Mouse (Mus musculus): ENCODE data around the gene Xirp2. TPM values are rescaled to one million over a fixed set of nuclear protein-coding genes. Genes with fewer than 3 reads are reported as not detected.

Xirp2 gene
- polyA plus RNA-seq, 1 experiment from 2014 or later, result not detected

DNA sequence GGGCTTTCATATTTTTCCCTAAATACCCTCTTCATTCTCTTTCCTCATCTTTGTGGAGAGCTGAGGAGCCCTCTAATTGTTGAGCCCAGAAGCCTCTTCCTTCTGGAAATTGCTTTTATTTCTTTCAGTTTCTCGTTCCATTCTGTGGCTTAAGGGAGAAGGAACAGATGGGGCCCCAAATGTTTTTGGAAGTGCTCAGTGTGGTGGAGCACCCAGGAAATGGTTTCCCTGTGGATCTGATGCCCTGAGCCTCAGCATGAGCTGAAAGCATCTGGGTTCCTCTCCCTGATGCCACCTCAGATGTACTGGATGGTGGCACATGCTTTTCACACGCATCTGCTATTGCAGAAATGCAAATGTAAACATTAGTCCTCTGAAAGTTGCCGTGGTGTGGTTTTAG is 41.4 kb downstream of the Xirp2 start:
- no peak for ATAC-seq

DNA sequence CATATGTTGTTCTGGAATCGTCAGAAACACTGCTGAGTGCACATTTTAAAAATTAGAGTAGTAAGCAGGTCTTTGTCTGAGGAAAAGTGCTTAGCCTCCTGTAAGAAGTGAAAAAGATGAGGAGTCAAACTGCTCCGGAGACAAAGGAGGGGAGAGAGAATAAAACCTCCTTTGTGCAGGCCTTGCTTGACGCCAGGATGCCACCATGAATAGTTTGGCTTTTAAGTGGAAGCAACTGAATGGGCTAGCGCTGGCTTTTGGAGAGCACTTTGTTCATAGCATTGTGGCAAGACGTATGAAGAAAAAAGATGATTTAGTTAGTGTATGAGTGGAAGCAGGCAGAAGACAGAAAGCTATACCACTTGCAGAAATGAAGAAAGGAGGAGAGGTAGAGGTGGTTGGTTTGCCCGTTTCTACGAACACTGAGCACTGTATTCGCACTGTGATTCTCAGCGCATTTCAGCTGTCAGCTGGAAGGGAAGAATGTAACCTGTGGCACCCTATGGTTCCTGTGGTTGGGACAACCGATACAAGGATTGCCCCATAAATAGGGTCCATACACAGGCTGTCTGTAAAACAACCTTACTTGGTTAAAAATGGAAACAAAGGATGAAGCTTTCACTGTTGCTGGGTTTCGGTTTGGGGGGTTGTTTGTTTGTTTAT is 42.8 kb downstream of the Xirp2 start:
- WGBS, result 79% methylated on average over 11 of the region's 11 CpGs
- Histone ChIP-seq H3K4me1 (replicated peaks; ENCODE audit: control insufficient read depth, insufficient read depth, low read length) (no peaks in the 10 kb centered on the region), H3K4me2 (replicated peaks; ENCODE audit: low read depth) (no peak overlapping the region), H3K9me3 (ENCODE audit: control insufficient read depth) (no peaks in the 10 kb centered on the region), H3K27me3 (replicated peaks; ENCODE audit: control insufficient read depth, insufficient read depth, low read length) (no peaks in the 10 kb centered on the region), H3K4me3 (ENCODE audit: low read depth, low read length) (no peak overlapping the region), H3K36me3 (ENCODE audit: control insufficient read depth, insufficient read depth) (no peaks in the 10 kb centered on the region), H3K27ac (ENCODE audit: low read depth, low read length) (no peak overlapping the region), H3K9ac (ENCODE audit: low read depth, low read length) (no peak overlapping the region)
- no peak for ATAC-seq
- no peak for TF ChIP-seq CTCF (IDR thresholded peaks at IDR 0.05; ENCODE audit: low read depth)

More for the DNA sequence above, 41.4 kb downstream of the Xirp2 start:
- no peak overlapping the region for H3K4me3 ChIP-seq (ENCODE audit: low read depth, low read length)
- no peak overlapping the region for H3K27ac ChIP-seq (ENCODE audit: low read depth, low read length)
- H3K27me3 ChIP-seq (replicated peaks; ENCODE audit: control insufficient read depth, insufficient read depth, low read length), result no peaks in the 10 kb centered on the region
- no peaks in the 10 kb centered on the region for H3K4me1 ChIP-seq (replicated peaks; ENCODE audit: control insufficient read depth, insufficient read depth, low read length)
- WGBS, result 76% methylated on average over 3 of the region's 3 CpGs
- H3K4me2 ChIP-seq (replicated peaks; ENCODE audit: low read depth), result no peak overlapping the region
- no peaks in the 10 kb centered on the region for H3K9me3 ChIP-seq (ENCODE audit: control insufficient read depth)
- H3K9ac ChIP-seq (ENCODE audit: low read depth, low read length), result no peak overlapping the region
- TF ChIP-seq CTCF (IDR thresholded peaks at IDR 0.05; ENCODE audit: low read depth), result no peak
- no peaks in the 10 kb centered on the region for H3K36me3 ChIP-seq (ENCODE audit: control insufficient read depth, insufficient read depth)

DNA sequence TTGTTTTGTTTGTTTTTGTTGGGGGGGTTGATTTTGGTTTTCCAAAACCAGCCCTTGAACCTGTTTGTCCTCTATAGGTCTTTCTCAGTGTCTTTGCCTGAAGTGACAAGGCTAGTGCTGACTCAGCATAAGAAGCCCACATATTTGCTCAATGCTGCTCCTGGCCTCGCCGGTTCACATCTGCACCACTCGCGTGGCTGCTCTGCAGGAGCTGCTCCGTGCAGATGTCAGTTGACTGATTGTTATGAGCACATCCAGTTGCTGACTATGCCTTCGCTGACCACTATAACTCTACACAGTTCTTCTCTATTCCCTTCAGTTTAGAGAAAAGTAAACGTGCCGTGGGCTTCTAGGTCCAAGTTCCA is 43.3 kb downstream of the Xirp2 start:
- no peak for ATAC-seq
- H3K27me3 ChIP-seq (replicated peaks; ENCODE audit: control insufficient read depth, insufficient read depth, low read length), result no peaks in the 10 kb centered on the region
- WGBS, result 62% methylated on average over 8 of the region's 8 CpGs
- H3K36me3 ChIP-seq (ENCODE audit: control insufficient read depth, insufficient read depth), result no peaks in the 10 kb centered on the region
- H3K4me1 ChIP-seq (replicated peaks; ENCODE audit: control insufficient read depth, insufficient read depth, low read length), result no peaks in the 10 kb centered on the region
- no peak overlapping the region for H3K4me3 ChIP-seq (ENCODE audit: low read depth, low read length)
- no peak overlapping the region for H3K27ac ChIP-seq (ENCODE audit: low read depth, low read length)
- no peaks in the 10 kb centered on the region for H3K9me3 ChIP-seq (ENCODE audit: control insufficient read depth)
- H3K4me2 ChIP-seq (replicated peaks; ENCODE audit: low read depth), result no peak overlapping the region
- H3K9ac ChIP-seq (ENCODE audit: low read depth, low read length), result no peak overlapping the region
- no peak for TF ChIP-seq CTCF (IDR thresholded peaks at IDR 0.05; ENCODE audit: low read depth)

DNA sequence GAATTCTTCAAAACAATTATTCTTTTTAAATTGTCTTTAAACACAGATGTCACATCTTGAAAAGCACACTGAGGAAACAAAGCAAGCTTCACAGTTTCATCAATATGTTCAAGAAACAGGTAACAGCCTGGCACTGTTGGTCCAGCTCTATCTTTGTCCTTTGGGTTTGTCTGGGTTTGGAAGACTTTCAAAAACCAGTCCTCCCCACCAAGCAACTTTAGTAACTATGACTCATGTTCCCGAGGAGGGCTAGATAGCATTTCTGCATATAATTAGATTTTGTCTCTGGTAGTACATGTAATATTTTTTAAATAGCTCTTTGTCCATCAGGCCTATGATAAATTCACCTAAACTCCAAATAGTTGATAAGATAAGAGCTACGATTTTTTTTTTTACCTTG is 59.7 kb downstream of the Xirp2 start:
- Histone ChIP-seq H3K4me3 (ENCODE audit: low read depth, low read length) (no peak overlapping the region), H3K36me3 (ENCODE audit: control insufficient read depth, insufficient read depth) (no peaks in the 10 kb centered on the region), H3K27ac (ENCODE audit: low read depth, low read length) (no peak overlapping the region), H3K27me3 (replicated peaks; ENCODE audit: control insufficient read depth, insufficient read depth, low read length) (no peaks in the 10 kb centered on the region), H3K9ac (ENCODE audit: low read depth, low read length) (no peak overlapping the region), H3K4me2 (replicated peaks; ENCODE audit: low read depth) (no peak overlapping the region), H3K9me3 (ENCODE audit: control insufficient read depth) (no peaks in the 10 kb centered on the region), H3K4me1 (replicated peaks; ENCODE audit: control insufficient read depth, insufficient read depth, low read length) (no peaks in the 10 kb centered on the region)
- TF ChIP-seq CTCF (IDR thresholded peaks at IDR 0.05; ENCODE audit: low read depth), result no peak
- 39% methylated on average over 2 of the region's 2 CpGs for WGBS
- no peak for ATAC-seq

DNA sequence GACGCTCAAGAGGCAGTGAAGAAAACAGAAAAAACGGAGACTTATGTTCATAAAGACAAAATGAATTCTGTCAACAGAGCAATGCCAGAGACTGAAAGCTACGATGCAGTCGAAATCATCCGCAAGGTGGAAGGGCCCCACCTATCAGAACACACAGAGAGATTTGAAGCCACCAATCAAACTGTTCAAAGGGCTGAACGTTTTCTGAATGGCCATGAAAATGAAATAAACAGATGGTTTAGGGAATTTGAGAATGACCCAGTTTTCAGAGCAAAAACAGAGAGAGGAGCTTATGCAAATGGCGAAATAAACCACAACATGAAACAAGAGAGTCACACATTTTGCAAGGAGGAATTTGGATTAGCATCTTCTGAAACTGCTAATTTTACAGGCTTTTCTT is 70.6 kb downstream of the Xirp2 start:
- no peaks in the 10 kb centered on the region for H3K36me3 ChIP-seq (ENCODE audit: control insufficient read depth, insufficient read depth)
- ATAC-seq, result no peak
- 85% methylated on average over 7 of the region's 7 CpGs for WGBS
- no peaks in the 10 kb centered on the region for H3K9me3 ChIP-seq (ENCODE audit: control insufficient read depth)
- no peak overlapping the region for H3K4me2 ChIP-seq (replicated peaks; ENCODE audit: low read depth)
- H3K27ac ChIP-seq (ENCODE audit: low read depth, low read length), result no peak overlapping the region
- TF ChIP-seq CTCF (IDR thresholded peaks at IDR 0.05; ENCODE audit: low read depth), result no peak
- H3K27me3 ChIP-seq (replicated peaks; ENCODE audit: control insufficient read depth, insufficient read depth, low read length), result no peaks in the 10 kb centered on the region
- H3K4me1 ChIP-seq (replicated peaks; ENCODE audit: control insufficient read depth, insufficient read depth, low read length), result no peaks in the 10 kb centered on the region
- H3K4me3 ChIP-seq (ENCODE audit: low read depth, low read length), result no peak overlapping the region
- H3K9ac ChIP-seq (ENCODE audit: low read depth, low read length), result no peak overlapping the region

DNA sequence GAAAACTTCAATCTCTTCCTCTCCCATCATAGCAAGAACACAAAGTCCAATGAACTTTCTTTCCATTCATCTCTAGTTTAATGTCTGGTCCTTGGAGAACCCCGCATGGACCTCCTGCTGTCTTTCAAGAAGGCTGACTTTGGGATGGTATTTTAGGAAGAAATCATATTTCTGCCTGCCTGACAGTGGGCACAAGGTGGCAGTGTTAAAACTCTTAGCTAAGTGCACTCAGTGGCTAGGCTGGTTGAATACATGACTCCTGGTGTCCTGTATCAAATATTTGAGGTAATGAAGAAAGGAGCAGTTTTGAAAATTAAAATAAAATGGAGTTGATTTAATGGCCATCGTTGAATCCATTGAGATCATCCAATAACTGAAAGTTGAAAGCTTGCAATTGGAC is 89.5 kb downstream of the Xirp2 start:
- H3K9me3 ChIP-seq (ENCODE audit: control insufficient read depth), result no peaks in the 10 kb centered on the region

DNA sequence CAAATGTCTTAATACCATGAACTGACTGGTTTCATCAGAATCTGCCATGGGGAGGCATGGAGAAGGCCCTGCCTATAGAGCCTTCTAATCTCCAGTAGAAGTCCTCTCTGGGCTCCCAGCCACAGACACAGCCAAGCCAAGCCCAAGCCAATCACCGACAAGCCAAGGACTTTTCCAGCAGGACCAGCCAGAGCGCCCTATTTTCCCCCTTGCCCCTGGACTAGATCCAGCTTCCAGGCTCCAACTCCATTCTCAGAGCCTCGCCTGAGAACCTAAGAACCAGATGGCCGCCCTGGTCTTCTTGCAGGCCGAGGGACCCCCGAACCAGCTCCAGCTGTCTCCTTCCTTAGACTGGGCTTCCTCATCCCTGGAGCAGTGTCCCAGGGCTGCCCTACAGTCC is 93.6 kb downstream of the Xirp2 start:
- ATAC-seq, result no peak
- Histone ChIP-seq H3K9me3 (ENCODE audit: control insufficient read depth) (no peaks in the 10 kb centered on the region), H3K9ac (ENCODE audit: low read depth, low read length) (no peak overlapping the region), H3K4me2 (replicated peaks; ENCODE audit: low read depth) (no peak overlapping the region), H3K4me3 (ENCODE audit: low read depth, low read length) (no peak overlapping the region), H3K36me3 (ENCODE audit: control insufficient read depth, insufficient read depth) (no peaks in the 10 kb centered on the region), H3K27me3 (replicated peaks; ENCODE audit: control insufficient read depth, insufficient read depth, low read length) (no peaks in the 10 kb centered on the region), H3K27ac (ENCODE audit: low read depth, low read length) (no peak overlapping the region), H3K4me1 (replicated peaks; ENCODE audit: control insufficient read depth, insufficient read depth, low read length) (no peaks in the 10 kb centered on the region)
- WGBS, result 83% methylated on average over 6 of the region's 6 CpGs
- no peak for TF ChIP-seq CTCF (IDR thresholded peaks at IDR 0.05; ENCODE audit: low read depth)

More for the DNA sequence above, 89.5 kb downstream of the Xirp2 start:
- no peak overlapping the region for H3K27ac ChIP-seq (ENCODE audit: low read depth, low read length)
- H3K27me3 ChIP-seq (replicated peaks; ENCODE audit: control insufficient read depth, insufficient read depth, low read length), result no peaks in the 10 kb centered on the region
- H3K4me3 ChIP-seq (ENCODE audit: low read depth, low read length), result no peak overlapping the region
- H3K4me2 ChIP-seq (replicated peaks; ENCODE audit: low read depth), result no peak overlapping the region
- H3K4me1 ChIP-seq (replicated peaks; ENCODE audit: control insufficient read depth, insufficient read depth, low read length), result no peaks in the 10 kb centered on the region
- no peaks in the 10 kb centered on the region for H3K36me3 ChIP-seq (ENCODE audit: control insufficient read depth, insufficient read depth)
- H3K9ac ChIP-seq (ENCODE audit: low read depth, low read length), result no peak overlapping the region
- 91% methylated on average over 2 of the region's 2 CpGs for WGBS
- no peak for ATAC-seq
- 0 out of 2 replicates have a peak, but pooled peaks have one; percentile 9 for TF ChIP-seq CTCF (IDR thresholded peaks at IDR 0.05; ENCODE audit: low read depth)

Data from intestine, postnatal 0 days (tissue).